Mouse (Mus musculus) liver, postnatal 0 days (tissue): ENCODE measurements around the gene Lrrc2.

Source experiments
- CTCF ChIP-seq: sonication (generic); IDR thresholded peaks from 2 replicates; pipeline ENCODE4 v1.5.1; 2016; ENCODE audit warnings: antibody characterized with exemption, low read depth
- EP300 ChIP-seq: IDR thresholded peaks from 2 replicates; pipeline ENCODE4 v1.6.1; 2016; ENCODE audit warnings: antibody characterized with exemption, low read depth, mild to moderate bottlenecking

DNA sequence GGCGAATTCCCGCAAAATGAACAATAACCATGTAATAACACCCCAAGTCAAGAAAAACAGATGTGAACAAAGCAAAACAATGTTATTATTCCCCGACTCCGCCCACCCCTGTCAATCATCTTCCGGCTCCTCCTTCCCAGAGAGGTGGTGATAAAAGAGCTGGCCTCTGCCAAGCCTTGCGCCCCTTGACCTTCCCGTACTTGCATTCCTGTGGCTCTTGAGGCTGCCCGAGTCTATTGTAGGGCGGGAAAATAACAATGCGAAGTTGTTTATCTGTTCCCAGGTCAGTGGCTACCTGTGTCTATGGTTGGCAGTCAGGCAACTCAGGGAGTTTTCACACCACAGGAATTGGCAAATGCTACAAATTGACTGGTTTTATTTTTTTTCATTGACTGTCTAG, 48.5 kb downstream of the Lrrc2 start:
- TF ChIP-seq CTCF (no peak), EP300 (no peak)
